ENCODE assay signal across 10 mouse cellular contexts in genomic region chr6:120109173-120109572, GRCm38 (mm10). TPM values are rescaled to one million over a fixed set of nuclear protein-coding genes. Genes with fewer than 3 reads are reported as not detected.
DNase-seq lines count a peak whose midpoint lies in the region; ATAC-seq and TF ChIP-seq lines count a peak whose summit lies in the region.
"Had no signal": no experiment of that assay in that cellular context is flagged by ENCODE, and none has a peak within 500 bp of the region (broad histone marks: within the 10 kb centered on the region; RNA-seq: fewer than 3 reads in every experiment).

No protein-coding gene starts in this region.

- no peak overlapping the region for H3K9ac ChIP-seq in forebrain, postnatal 0 days
- no peak overlapping the region for H3K9ac ChIP-seq in forebrain, embryonic 15.5 days (replicated peaks)
- H3K9ac ChIP-seq in limb, embryonic 15.5 days: no peak overlapping the region
- no peak overlapping the region for H3K9ac ChIP-seq in stomach, embryonic 14.5 days (replicated peaks; ENCODE audit: low read depth, low read length)
- H3K9ac ChIP-seq in neural tube, embryonic 15.5 days (replicated peaks): no peak overlapping the region
- H3K9ac ChIP-seq: neural tube, embryonic 13.5 days had no signal

- ATAC-seq in forebrain, postnatal 0 days: peak; percentile 70
- no peak for ATAC-seq in forebrain, embryonic 15.5 days (replicated peaks)
- ATAC-seq in limb, embryonic 15.5 days (ENCODE audit: insufficient number of reproducible peaks, low FRiP score, low TSS enrichment, low read depth): no peak
- ATAC-seq in stomach, embryonic 14.5 days (ENCODE audit: insufficient number of reproducible peaks, insufficient read depth, low FRiP score, low read depth): no peak
- no peak for ATAC-seq in neural tube, embryonic 15.5 days (ENCODE audit: low FRiP score)

- DNase-seq in forebrain, postnatal 0 days: peak; percentile 29
- DNase-seq in adrenal gland, postnatal 25 days: peak; percentile 49
- peak; percentile 90 for DNase-seq in gastrocnemius, adult 2 months
- DNase-seq in kidney, adult 2 months: peak; percentile 90

- H3K4me2 ChIP-seq in forebrain, postnatal 0 days (ENCODE audit: low read depth): no peak overlapping the region
- H3K4me2 ChIP-seq in forebrain, embryonic 15.5 days (replicated peaks): no peak overlapping the region
- no peak overlapping the region for H3K4me2 ChIP-seq in limb, embryonic 15.5 days
- no peak overlapping the region for H3K4me2 ChIP-seq in stomach, embryonic 14.5 days (replicated peaks; ENCODE audit: low read depth, low read length)
- no peak overlapping the region for H3K4me2 ChIP-seq in neural tube, embryonic 15.5 days
- H3K4me2 ChIP-seq: neural tube, embryonic 13.5 days had no signal

- 30% methylated on average over 7 of the region's 7 CpGs for WGBS in forebrain, postnatal 0 days
- 33% methylated on average over 7 of the region's 7 CpGs for WGBS in forebrain, embryonic 15.5 days
- WGBS in kidney, adult 2 months: 30% methylated on average over 7 of the region's 7 CpGs
- WGBS in limb, embryonic 15.5 days: 16% methylated on average over 7 of the region's 7 CpGs
- 18% methylated on average over 7 of the region's 7 CpGs for WGBS in stomach, embryonic 14.5 days
- WGBS in neural tube, embryonic 15.5 days: 46% methylated on average over 7 of the region's 7 CpGs

- TF ChIP-seq CTCF in forebrain, postnatal 0 days (IDR thresholded peaks at IDR 0.05; ENCODE audit: low read depth): no peak
- no peak for TF ChIP-seq CTCF in gastrocnemius, adult 2 months (IDR thresholded peaks at IDR 0.05)
- no peak for TF ChIP-seq CTCF in kidney, adult 2 months (conservative IDR thresholded peaks at IDR 0.05; ENCODE audit: insufficient read depth, insufficient read length, low read depth, low read length)

- TF ChIP-seq POLR2A in kidney, adult 2 months (IDR thresholded peaks at IDR 0.05; ENCODE audit: low read depth, low read length): no peak

- H3K9me3 ChIP-seq in forebrain, postnatal 0 days (ENCODE audit: low read length): no peaks in the 10 kb centered on the region
- H3K9me3 ChIP-seq in forebrain, embryonic 15.5 days: no peaks in the 10 kb centered on the region
- H3K9me3 ChIP-seq in limb, embryonic 15.5 days: no peaks in the 10 kb centered on the region
- no peaks in the 10 kb centered on the region for H3K9me3 ChIP-seq in stomach, embryonic 14.5 days (ENCODE audit: control insufficient read depth, low read depth, low read length)
- H3K9me3 ChIP-seq in neural tube, embryonic 15.5 days (replicated peaks): no peaks in the 10 kb centered on the region
- H3K9me3 ChIP-seq: neural tube, embryonic 13.5 days had no signal

- H3K4me3 ChIP-seq in forebrain, postnatal 0 days (ENCODE audit: low read depth, low read length): no peak overlapping the region
- H3K4me3 ChIP-seq in forebrain, embryonic 15.5 days: no peak overlapping the region
- peak overlapping the region; percentile 32 for H3K4me3 ChIP-seq in gastrocnemius, adult 2 months
- no peak overlapping the region for H3K4me3 ChIP-seq in kidney, adult 2 months (ENCODE audit: insufficient read depth, low read depth, low read length)
- H3K4me3 ChIP-seq in limb, embryonic 15.5 days: no peak overlapping the region
- H3K4me3 ChIP-seq in stomach, embryonic 14.5 days (ENCODE audit: low read depth, low read length): no peak overlapping the region
- H3K4me3 ChIP-seq in neural tube, embryonic 15.5 days (replicated peaks): no peak overlapping the region
- H3K4me3 ChIP-seq: erythroblast, embryonic 14.5 days; neural tube, embryonic 13.5 days had no signal

- H3K4me1 ChIP-seq in forebrain, postnatal 0 days (ENCODE audit: insufficient read depth): no peaks in the 10 kb centered on the region
- H3K4me1 ChIP-seq in forebrain, embryonic 15.5 days: peaks cover 10% of the 10 kb centered on the region
- H3K4me1 ChIP-seq in kidney, adult 2 months (ENCODE audit: control insufficient read depth, insufficient read depth, low read length): 0 out of 2 replicates have a peak, but pooled peaks cover 6% of the 10 kb centered on the region
- H3K4me1 ChIP-seq in limb, embryonic 15.5 days: peaks cover 35% of the 10 kb centered on the region
- H3K4me1 ChIP-seq in stomach, embryonic 14.5 days (ENCODE audit: control insufficient read depth, insufficient read depth, low read length): 0 out of 2 replicates have a peak, but pooled peaks cover 5% of the 10 kb centered on the region
- peaks cover 11% of the 10 kb centered on the region for H3K4me1 ChIP-seq in neural tube, embryonic 15.5 days

- intact Hi-C loops in gastrocnemius, adult 2 months (cut with DNase I): no loop called here

- H3K36me3 ChIP-seq in forebrain, postnatal 0 days (ENCODE audit: insufficient read depth): no peaks in the 10 kb centered on the region
- H3K36me3 ChIP-seq in forebrain, embryonic 15.5 days: no peaks in the 10 kb centered on the region
- no peaks in the 10 kb centered on the region for H3K36me3 ChIP-seq in kidney, adult 2 months (ENCODE audit: control insufficient read depth, insufficient read depth, low read length)
- H3K36me3 ChIP-seq in limb, embryonic 15.5 days: no peaks in the 10 kb centered on the region
- no peaks in the 10 kb centered on the region for H3K36me3 ChIP-seq in stomach, embryonic 14.5 days (ENCODE audit: control insufficient read depth, insufficient read depth, low read length)
- H3K36me3 ChIP-seq in neural tube, embryonic 15.5 days: no peaks in the 10 kb centered on the region
- H3K36me3 ChIP-seq: neural tube, embryonic 13.5 days had no signal

- H3K27ac ChIP-seq in forebrain, postnatal 0 days (ENCODE audit: low read depth, low read length): no peak overlapping the region
- H3K27ac ChIP-seq in forebrain, embryonic 15.5 days (replicated peaks): no peak overlapping the region
- peak overlapping the region; percentile 94 for H3K27ac ChIP-seq in gastrocnemius, adult 2 months
- 0 out of 2 replicates have a peak overlapping the region, but pooled peaks have one; percentile 1 for H3K27ac ChIP-seq in kidney, adult 2 months (ENCODE audit: insufficient read depth, low read depth, low read length)
- peak overlapping the region; percentile 35; the same call in 1 of the 2 replicates for H3K27ac ChIP-seq in limb, embryonic 15.5 days
- 0 out of 2 replicates have a peak overlapping the region, but pooled peaks have one; percentile 21 for H3K27ac ChIP-seq in stomach, embryonic 14.5 days (ENCODE audit: low read length)
- no peak overlapping the region for H3K27ac ChIP-seq in neural tube, embryonic 15.5 days (replicated peaks)
- H3K27ac ChIP-seq: neural tube, embryonic 13.5 days had no signal

- no peaks in the 10 kb centered on the region for H3K27me3 ChIP-seq in forebrain, postnatal 0 days (ENCODE audit: insufficient read depth, low read length)
- H3K27me3 ChIP-seq in forebrain, embryonic 15.5 days: no peaks in the 10 kb centered on the region
- no peaks in the 10 kb centered on the region for H3K27me3 ChIP-seq in kidney, adult 2 months (replicated peaks; ENCODE audit: control insufficient read depth, insufficient read depth, low read length)
- no peaks in the 10 kb centered on the region for H3K27me3 ChIP-seq in limb, embryonic 15.5 days
- H3K27me3 ChIP-seq in stomach, embryonic 14.5 days (ENCODE audit: control insufficient read depth, insufficient read depth, low read length): no peaks in the 10 kb centered on the region
- H3K27me3 ChIP-seq in neural tube, embryonic 15.5 days (replicated peaks): no peaks in the 10 kb centered on the region
- H3K27me3 ChIP-seq: neural tube, embryonic 13.5 days had no signal

RNA-seq across cellular contexts. Expression of gene Ninj2, which starts 16.0 kb away (rescaled TPM):
- total RNA-seq in forebrain, postnatal 0 days (2014; rRNA removed): not detected in 2 replicates
- polyA plus RNA-seq in forebrain, postnatal 0 days (2015; fragmentation: Nextera tagmentation; extraction: Ambion mirVana): 0.24 TPM in 1 of 2 replicates, not detected in the other
- polyA plus RNA-seq in forebrain, embryonic 15.5 days (2015; fragmentation: Nextera tagmentation; extraction: Ambion mirVana): not detected in 2 replicates
- not detected in 2 replicates for total RNA-seq in adrenal gland, postnatal 25 days (2021)
- total RNA-seq in gastrocnemius, adult 2 months (2021): not detected
- not detected in 2 replicates for polyA plus RNA-seq in kidney, adult 2 months (2012; rRNA removed)
- 1.5 and 1.6 TPM in 2 replicates for polyA plus RNA-seq in limb, embryonic 15.5 days (2015; fragmentation: Nextera tagmentation; extraction: Ambion mirVana)
- polyA plus RNA-seq in stomach, embryonic 14.5 days (2014; fragmentation: Nextera tagmentation; extraction: Ambion mirVana): not detected in 2 replicates
- polyA plus RNA-seq in neural tube, embryonic 15.5 days (2015; fragmentation: Nextera tagmentation; extraction: Ambion mirVana): 0.19 and 0.46 TPM in 2 replicates
- polyA plus RNA-seq: erythroblast, embryonic 14.5 days; neural tube, embryonic 13.5 days had no signal

Comparison
In these comparisons a context has a peak if more than half of its experiments do, and no peak if none do; other contexts are left out.
1. DNase-seq: peak in every context shown above with its lines; median percentile 90 in gastrocnemius, adult 2 months; 90 in kidney, adult 2 months; 49 in adrenal gland, postnatal 25 days; 29 in forebrain, postnatal 0 days.
2. H3K27ac ChIP-seq: peak in gastrocnemius, adult 2 months (single experiment), kidney, adult 2 months (single experiment), limb, embryonic 15.5 days (single experiment) and stomach, embryonic 14.5 days (single experiment); none in forebrain, postnatal 0 days (single experiment), forebrain, embryonic 15.5 days (single experiment) and neural tube, embryonic 15.5 days (single experiment).